Mouse (Mus musculus): ENCODE results near the gene Gabarapl2. TPM values are rescaled to one million over a fixed set of nuclear protein-coding genes. Genes with fewer than 3 reads are reported as not detected.

Gene Gabarapl2
- total RNA-seq, 2 experiments from 2014 or later, result 104 to 105 TPM

DNA sequence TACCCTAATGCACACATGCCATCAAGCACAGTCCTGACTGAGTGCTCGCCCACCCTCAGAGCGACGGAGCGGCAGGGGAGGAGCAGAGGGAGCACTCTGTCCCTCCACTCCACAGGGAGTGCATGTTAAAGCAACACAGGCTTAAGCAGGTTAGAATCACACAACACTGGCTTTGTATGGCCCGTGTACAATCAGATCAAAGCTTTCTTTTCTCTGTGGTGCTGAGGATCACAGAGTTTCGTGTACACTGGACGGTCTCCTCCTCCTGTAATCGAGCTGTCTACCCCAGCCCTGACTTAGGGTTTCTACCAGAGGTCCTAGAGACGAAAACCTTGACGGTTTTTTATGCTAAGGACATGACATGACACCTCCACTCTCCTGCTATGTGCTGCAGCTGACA is 28.0 kb downstream of the Gabarapl2 start:
- no peak for DNase-seq

GRCm38 (mm10) chr8:111968991-111969390 is 28.5 kb downstream of the Gabarapl2 start:
- no peak for DNase-seq

DNA sequence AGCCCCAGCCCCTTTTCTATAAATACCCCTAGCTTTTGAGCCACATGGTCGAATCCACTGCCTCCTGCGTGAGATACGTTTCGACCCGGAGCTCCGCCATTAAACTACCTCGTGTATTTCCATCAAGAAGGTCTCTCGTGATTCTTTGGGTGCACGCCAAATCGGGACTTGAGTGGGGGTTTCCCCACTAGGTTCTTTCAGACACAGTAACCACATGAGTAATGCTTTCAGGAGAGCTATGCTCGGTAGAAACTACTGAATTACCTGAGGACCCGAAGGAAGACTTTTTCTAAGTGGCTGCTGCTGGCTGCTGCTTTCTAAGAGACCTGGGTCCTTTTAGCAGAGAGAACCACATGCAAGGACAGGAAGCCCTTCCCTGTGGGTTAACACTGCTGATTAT is 33.6 kb downstream of the Gabarapl2 start:
- DNase-seq, result no peak

- DNase-seq, result no peak
Observed at GRCm38 (mm10) chr8:111975706-111976105, 35.2 kb downstream of the Gabarapl2 start.

DNA sequence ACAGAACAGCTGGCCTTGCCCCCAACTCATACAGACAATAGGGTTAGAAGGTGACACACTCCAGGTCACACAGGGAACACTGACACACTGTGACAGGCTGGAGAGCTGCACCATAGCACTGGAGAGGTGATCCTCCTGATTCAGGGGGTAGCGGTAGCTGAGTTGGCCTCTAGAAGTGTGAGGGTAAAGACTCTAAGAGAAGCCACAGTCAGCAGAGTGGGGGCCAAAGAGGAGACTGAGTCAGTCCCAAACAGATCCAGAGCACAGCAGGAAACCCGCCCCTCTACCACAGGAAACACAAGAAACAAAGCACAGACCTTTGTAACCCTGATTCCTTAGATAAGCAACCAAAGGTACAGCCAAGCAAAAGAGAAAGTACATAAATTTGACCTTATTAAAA is 35.8 kb downstream of the Gabarapl2 start:
- no peak for DNase-seq

DNA sequence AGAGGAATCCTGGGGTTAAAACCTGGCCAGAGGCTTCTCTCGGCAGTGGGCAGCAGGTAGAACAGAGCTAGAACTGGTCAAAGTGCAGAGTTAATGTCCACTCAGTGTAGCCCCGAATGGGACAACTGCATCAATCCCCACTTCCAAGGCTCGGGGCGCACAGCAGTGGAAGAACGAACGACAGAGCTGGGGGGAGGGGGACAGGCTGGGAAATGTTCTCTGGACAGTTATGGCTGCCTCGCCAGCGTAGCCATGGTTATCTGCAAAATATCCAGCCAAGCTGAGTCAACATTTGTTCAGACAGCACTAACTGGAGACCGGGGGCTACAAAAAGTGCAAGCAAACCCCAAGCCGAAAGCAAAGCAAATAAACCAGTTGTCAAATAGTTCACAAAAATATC is 37.6 kb downstream of the Gabarapl2 start:
- DNase-seq, result peak; percentile 20

- DNase-seq, result no peak
Observed at GRCm38 (mm10) chr8:111982116-111982515, 41.6 kb downstream of the Gabarapl2 start.

GRCm38 (mm10) chr8:111984511-111984910 is 44.0 kb downstream of the Gabarapl2 start:
- no peak for DNase-seq

GRCm38 (mm10) chr8:111989911-111990310 is 49.4 kb downstream of the Gabarapl2 start:
- DNase-seq, result peak; percentile 86

GRCm38 (mm10) chr8:111991278-111991677 is 50.8 kb downstream of the Gabarapl2 start:
- no peak for DNase-seq

GRCm38 (mm10) chr8:111992013-111992702 is 51.7 kb downstream of the Gabarapl2 start, which contains the start of gene Adat1:
Gene Adat1 (minus strand): TSS chr8:111992302.
- DNase-seq, result peak; percentile 87

GRCm38 (mm10) chr8:111992703-111993039 is 52.2 kb downstream of the Gabarapl2 start:
- DNase-seq, result no peak

Other genes starting within 250 kb of the Gabarapl2 start
- not detected for gene Ctrb1, start 249.7 kb upstream of the Gabarapl2 start, total RNA-seq (2021)
- 10 to 100 TPM; 62.7 to 65.0 TPM for gene Bcar1, start 196.9 kb upstream of the Gabarapl2 start, total RNA-seq (2021)
- 10 to 100 TPM; 54.4 to 60.3 TPM for gene Cfdp1, start 86.4 kb upstream of the Gabarapl2 start, total RNA-seq (2021)
- 1 to 10 TPM; 2.8 to 2.9 TPM for gene Tmem170, start 64.0 kb upstream of the Gabarapl2 start, total RNA-seq (2021)
- not detected for gene Chst5, start 30.3 kb upstream of the Gabarapl2 start, total RNA-seq (2021)
- 1 to 10 TPM; 1.9 to 2.9 TPM for gene Tmem231, start 6.8 kb upstream of the Gabarapl2 start, total RNA-seq (2021)
- 1 to 10 TPM; 1.4 to 1.5 TPM for gene Adat1, start 51.6 kb downstream of the Gabarapl2 start, total RNA-seq (2021)
- 100 to 1,000 TPM; 100 to 105 TPM for gene Kars, start 70.6 kb downstream of the Gabarapl2 start, total RNA-seq (2021)
- gene Terf2ip, start 70.7 kb downstream of the Gabarapl2 start, total RNA-seq (2021), result 10 to 100 TPM; 11.3 to 12.6 TPM
- under 1 TPM in 1 of 2 experiments, not detected in 1; 0.33 TPM for gene Gm6793, start 74.3 kb downstream of the Gabarapl2 start, total RNA-seq (2021)

Data from heart, postnatal 4 days (tissue).